Mouse (Mus musculus): ENCODE results near the gene B4galt7. TPM values are rescaled to one million over a fixed set of nuclear protein-coding genes. Genes with fewer than 3 reads are reported as not detected.
A peak's percentile ranks its signal among the peaks of the same experiment; 100 is the strongest.
"Not testable (repeated sequence)": the region's sequence is repeated elsewhere in the genome, so short reads cannot be mapped to it uniquely, and the experiment has no call there.

The B4galt7 gene
- polyA plus RNA-seq, 1 experiment from 2014 or later = 29.1 TPM

GRCm38 (mm10) chr13:55635146-55635571, 35.5 kb downstream of the B4galt7 start:
- Histone ChIP-seq H3K36me3 (peaks cover 47% of the 10 kb centered on the region), H3K27ac (no peak overlapping the region)
- under 1% methylated on average over 40 of the region's 40 CpGs for WGBS

GRCm38 (mm10) chr13:55636185-55636983, 36.7 kb downstream of the B4galt7 start:
- Histone ChIP-seq H3K9me3 (no peaks in the 10 kb centered on the region), H3K27me3 (no peaks in the 10 kb centered on the region), H3K36me3 (peaks cover 45% of the 10 kb centered on the region), H3K9ac (no peak overlapping the region), H3K4me2 (peak overlapping the region; percentile 78), H3K4me3 (no peak overlapping the region; the same call in 1 of the 2 replicates), H3K4me1 (peaks cover 15% of the 10 kb centered on the region), H3K27ac (no peak overlapping the region)
- WGBS = 89% methylated on average over 14 of the region's 14 CpGs
- ATAC-seq (ENCODE audit: borderline replicate concordance, extremely low read depth, low FRiP score, low TSS enrichment) = no peak

More at GRCm38 (mm10) chr13:55635146-55635571, 35.5 kb downstream of the B4galt7 start:
- Histone ChIP-seq H3K27me3 (no peaks in the 10 kb centered on the region), H3K9me3 (no peaks in the 10 kb centered on the region), H3K4me1 (peaks cover 15% of the 10 kb centered on the region), H3K9ac (peak overlapping the region; percentile 95), H3K4me3 (peak overlapping the region; percentile 99), H3K4me2 (peak overlapping the region; percentile 78)
- ATAC-seq (ENCODE audit: borderline replicate concordance, extremely low read depth, low FRiP score, low TSS enrichment) = no peak

DNA sequence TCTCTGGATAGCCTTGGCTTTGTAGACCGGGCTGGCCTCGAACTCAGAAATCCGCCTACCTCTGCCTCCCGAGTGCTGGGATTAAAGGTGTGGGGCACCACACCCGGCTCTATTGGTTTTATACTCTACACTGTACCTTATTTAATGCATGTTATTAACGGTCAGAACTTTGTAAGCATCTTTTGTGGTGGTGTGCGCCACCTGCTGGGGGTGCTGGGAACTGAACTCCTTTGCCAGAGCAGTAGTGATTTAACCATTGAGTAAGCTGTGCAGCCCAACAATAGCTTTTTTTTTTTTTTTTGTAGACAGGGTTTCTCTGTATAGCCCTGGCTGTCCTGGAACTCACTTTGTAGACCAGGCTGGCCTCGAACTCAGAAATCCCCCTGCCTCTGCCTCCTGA, 40.8 kb downstream of the B4galt7 start:
- peaks cover 35% of the 10 kb centered on the region for H3K36me3 ChIP-seq
- not testable (repeated sequence) for ATAC-seq (ENCODE audit: borderline replicate concordance, extremely low read depth, low FRiP score, low TSS enrichment); H3K9ac ChIP-seq; H3K4me3 ChIP-seq; H3K9me3 ChIP-seq; H3K27ac ChIP-seq; H3K4me2 ChIP-seq; H3K27me3 ChIP-seq
- WGBS = 46% methylated on average over 8 of the region's 8 CpGs
- peaks cover 13% of the 10 kb centered on the region for H3K4me1 ChIP-seq

DNA sequence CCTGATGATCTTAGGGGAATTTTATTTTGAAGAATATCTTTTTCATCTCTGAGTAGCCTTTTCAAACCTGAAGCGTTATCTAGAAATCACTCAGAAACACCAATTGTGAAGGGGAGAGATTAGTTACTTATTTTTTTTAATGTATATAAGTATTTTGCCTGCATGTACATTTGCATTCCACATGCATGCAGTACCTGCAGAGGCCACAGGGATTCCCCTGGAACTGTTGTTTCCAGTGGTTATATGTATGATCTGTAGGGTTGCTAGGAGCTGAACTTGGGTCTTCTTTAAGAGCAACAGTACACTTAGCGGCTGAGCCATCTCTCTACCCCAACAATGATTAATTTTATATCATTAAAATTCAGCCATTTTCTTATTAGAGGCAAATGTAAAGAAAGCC, 44.8 kb downstream of the B4galt7 start:
- Histone ChIP-seq H3K36me3 (peaks cover 62% of the 10 kb centered on the region), H3K9ac (no peak overlapping the region), H3K27ac (no peak overlapping the region), H3K4me3 (no peak overlapping the region), H3K9me3 (no peaks in the 10 kb centered on the region), H3K27me3 (no peaks in the 10 kb centered on the region), H3K4me2 (no peak overlapping the region), H3K4me1 (no peaks in the 10 kb centered on the region)
- 85% methylated on average over 2 of the region's 2 CpGs for WGBS
- no peak for ATAC-seq (ENCODE audit: borderline replicate concordance, extremely low read depth, low FRiP score, low TSS enrichment)

GRCm38 (mm10) chr13:55650098-55650497, 50.4 kb downstream of the B4galt7 start:
- H3K27ac ChIP-seq = no peak overlapping the region
- no peak overlapping the region for H3K4me2 ChIP-seq
- H3K4me3 ChIP-seq = no peak overlapping the region
- H3K36me3 ChIP-seq = peaks cover 96% of the 10 kb centered on the region
- no peaks in the 10 kb centered on the region for H3K27me3 ChIP-seq
- ATAC-seq (ENCODE audit: borderline replicate concordance, extremely low read depth, low FRiP score, low TSS enrichment) = no peak
- no peak overlapping the region for H3K9ac ChIP-seq
- H3K9me3 ChIP-seq = no peaks in the 10 kb centered on the region
- H3K4me1 ChIP-seq = no peaks in the 10 kb centered on the region
- 77% methylated on average over 12 of the region's 12 CpGs for WGBS

GRCm38 (mm10) chr13:55650980-55651379, 51.3 kb downstream of the B4galt7 start:
- H3K27ac ChIP-seq = no peak overlapping the region
- 88% methylated on average over 6 of the region's 6 CpGs for WGBS
- no peak for ATAC-seq (ENCODE audit: borderline replicate concordance, extremely low read depth, low FRiP score, low TSS enrichment)
- no peaks in the 10 kb centered on the region for H3K27me3 ChIP-seq
- no peaks in the 10 kb centered on the region for H3K4me1 ChIP-seq
- H3K4me2 ChIP-seq = no peak overlapping the region
- no peaks in the 10 kb centered on the region for H3K9me3 ChIP-seq
- no peak overlapping the region for H3K9ac ChIP-seq
- H3K36me3 ChIP-seq = peaks cover 96% of the 10 kb centered on the region
- H3K4me3 ChIP-seq = no peak overlapping the region

Other genes starting within 250 kb of the B4galt7 start
- gene Lman2, start 237.1 kb upstream of the B4galt7 start, polyA plus RNA-seq (2015; fragmentation: Nextera tagmentation; extraction: Ambion mirVana) = 111 and 112 TPM in 2 replicates
- 1.2 and 1.3 TPM in 2 replicates for gene Rgs14, start 230.2 kb upstream of the B4galt7 start, polyA plus RNA-seq (2015; fragmentation: Nextera tagmentation; extraction: Ambion mirVana)
- gene Slc34a1, start 201.7 kb upstream of the B4galt7 start, polyA plus RNA-seq (2015; fragmentation: Nextera tagmentation; extraction: Ambion mirVana) = 0.17 TPM in 1 of 2 replicates, not detected in the other
- not detected in 2 replicates for gene Pfn3, start 184.7 kb upstream of the B4galt7 start, polyA plus RNA-seq (2015; fragmentation: Nextera tagmentation; extraction: Ambion mirVana)
- gene F12, start 173.1 kb upstream of the B4galt7 start, polyA plus RNA-seq (2015; fragmentation: Nextera tagmentation; extraction: Ambion mirVana) = 0.10 and 0.65 TPM in 2 replicates
- 45.1 and 45.7 TPM in 2 replicates for gene Grk6, start 154.8 kb upstream of the B4galt7 start, polyA plus RNA-seq (2015; fragmentation: Nextera tagmentation; extraction: Ambion mirVana)
- gene Prr7, start 135.6 kb upstream of the B4galt7 start, polyA plus RNA-seq (2015; fragmentation: Nextera tagmentation; extraction: Ambion mirVana) = 0.29 and 0.39 TPM in 2 replicates
- 124 and 132 TPM in 2 replicates for gene Dbn1, start 111.8 kb upstream of the B4galt7 start, polyA plus RNA-seq (2015; fragmentation: Nextera tagmentation; extraction: Ambion mirVana)
- gene Pdlim7, start 86.2 kb upstream of the B4galt7 start, polyA plus RNA-seq (2015; fragmentation: Nextera tagmentation; extraction: Ambion mirVana) = 169 and 176 TPM in 2 replicates
- 2.7 and 3.1 TPM in 2 replicates for gene Dok3, start 70.6 kb upstream of the B4galt7 start, polyA plus RNA-seq (2015; fragmentation: Nextera tagmentation; extraction: Ambion mirVana)
- gene Ddx41, start 63.2 kb upstream of the B4galt7 start, polyA plus RNA-seq (2015; fragmentation: Nextera tagmentation; extraction: Ambion mirVana) = 65.7 and 67.2 TPM in 2 replicates
- 33.4 and 40.3 TPM in 2 replicates for gene Fam193b, start 28.8 kb upstream of the B4galt7 start, polyA plus RNA-seq (2015; fragmentation: Nextera tagmentation; extraction: Ambion mirVana)
- 179 and 184 TPM in 2 replicates for gene Tmed9, start 26.2 kb upstream of the B4galt7 start, polyA plus RNA-seq (2015; fragmentation: Nextera tagmentation; extraction: Ambion mirVana)
- gene Caml, start 23.1 kb downstream of the B4galt7 start, polyA plus RNA-seq (2015; fragmentation: Nextera tagmentation; extraction: Ambion mirVana) = 53.1 and 58.4 TPM in 2 replicates
- 29.0 and 31.6 TPM in 2 replicates for gene Ddx46, start 35.1 kb downstream of the B4galt7 start, polyA plus RNA-seq (2015; fragmentation: Nextera tagmentation; extraction: Ambion mirVana)
- gene B230219D22Rik, start 93.2 kb downstream of the B4galt7 start, polyA plus RNA-seq (2015; fragmentation: Nextera tagmentation; extraction: Ambion mirVana) = 59.3 and 64.9 TPM in 2 replicates
- 93.0 TPM in 2 replicates for gene Txndc15, start 114.8 kb downstream of the B4galt7 start, polyA plus RNA-seq (2015; fragmentation: Nextera tagmentation; extraction: Ambion mirVana)
- 57.9 and 60.5 TPM in 2 replicates for gene Pcbd2, start 127.5 kb downstream of the B4galt7 start, polyA plus RNA-seq (2015; fragmentation: Nextera tagmentation; extraction: Ambion mirVana)
- gene Catsper3, start 184.7 kb downstream of the B4galt7 start, polyA plus RNA-seq (2015; fragmentation: Nextera tagmentation; extraction: Ambion mirVana) = not detected in 2 replicates
- 1.1 and 1.2 TPM in 2 replicates for gene Pitx1, start 236.3 kb downstream of the B4galt7 start, polyA plus RNA-seq (2015; fragmentation: Nextera tagmentation; extraction: Ambion mirVana)

Data from lung, embryonic 15.5 days (tissue).